Mouse (Mus musculus): ENCODE results near the gene Hyls1. TPM values are rescaled to one million over a fixed set of nuclear protein-coding genes. Genes with fewer than 3 reads are reported as not detected.

The Hyls1 gene
- polyA plus RNA-seq, 1 experiment from 2014 or later, result 32.3 TPM

DNA sequence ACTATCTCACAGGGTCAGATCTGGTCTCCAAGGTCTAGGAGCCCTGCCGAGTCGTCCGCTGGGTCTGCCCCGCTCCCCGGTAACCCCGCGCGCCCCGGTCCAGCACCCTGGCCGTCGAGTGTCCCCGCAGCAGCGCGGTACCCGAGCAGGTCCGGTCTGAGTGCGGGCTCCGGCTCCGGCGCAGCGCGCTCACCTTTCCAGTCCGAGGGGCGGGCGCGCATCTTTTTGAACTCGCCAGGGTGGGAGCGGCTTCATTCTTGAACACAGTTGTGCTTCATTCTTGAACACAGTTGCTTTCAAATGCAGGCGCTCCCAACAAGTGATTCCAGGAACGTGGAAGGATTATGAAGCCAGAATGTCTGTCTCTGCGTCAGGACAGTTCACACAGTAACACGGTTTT is 4.2 kb upstream of the Hyls1 start:
- ATAC-seq (replicated peaks; ENCODE audit: insufficient number of reproducible peaks, low FRiP score, low TSS enrichment, low read depth), result no peak
- H3K9ac ChIP-seq (replicated peaks; ENCODE audit: low read length), result no peak overlapping the region
- H3K36me3 ChIP-seq (replicated peaks; ENCODE audit: control insufficient read depth, insufficient read depth, low read depth, low read length), result no peaks in the 10 kb centered on the region
- H3K9me3 ChIP-seq (replicated peaks; ENCODE audit: control insufficient read depth, low read length), result no peaks in the 10 kb centered on the region
- DNase-seq (ENCODE audit: low spot score), result no peak
- H3K4me3 ChIP-seq (ENCODE audit: low read depth, low read length), result peak overlapping the region; percentile 28; the same call in 1 of the 2 replicates
- no peaks in the 10 kb centered on the region for H3K4me1 ChIP-seq (ENCODE audit: control insufficient read depth, insufficient read depth, low read length)
- H3K4me2 ChIP-seq (ENCODE audit: low read depth, low read length), result peak overlapping the region; percentile 55
- 3% methylated on average over 32 of the region's 32 CpGs for WGBS
- no peak overlapping the region for H3K27ac ChIP-seq (replicated peaks; ENCODE audit: low read depth, low read length)
- H3K27me3 ChIP-seq (ENCODE audit: control insufficient read depth, insufficient read depth, low read length), result 0 out of 2 replicates have a peak, but pooled peaks cover 5% of the 10 kb centered on the region

DNA sequence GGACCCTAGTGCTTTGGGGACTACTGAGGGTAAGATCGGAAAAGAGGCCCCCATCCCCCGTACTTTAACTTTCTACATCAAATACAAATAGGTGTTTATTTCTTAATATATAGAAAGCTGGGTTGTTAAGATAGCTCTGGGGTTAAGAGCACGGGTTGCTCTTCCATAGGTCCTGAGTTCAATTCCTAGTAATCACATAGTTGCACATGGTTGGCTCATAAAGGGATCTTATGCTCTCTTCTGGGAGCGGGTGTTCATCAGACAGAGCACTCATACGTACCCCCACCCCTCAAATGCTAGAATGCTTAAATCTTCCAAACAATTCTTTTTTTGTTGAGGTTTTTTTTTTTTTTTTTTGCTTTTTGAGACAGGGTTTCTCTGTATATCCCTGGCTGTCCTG is 465 bp upstream of the Hyls1 start:
- H3K4me1 ChIP-seq (ENCODE audit: control insufficient read depth, insufficient read depth, low read length), result no peaks in the 10 kb centered on the region
- DNase-seq (ENCODE audit: low spot score), result no peak
- WGBS, result 10% methylated on average over 5 of the region's 5 CpGs
- ATAC-seq (replicated peaks; ENCODE audit: insufficient number of reproducible peaks, low FRiP score, low TSS enrichment, low read depth), result no peak; the same call in 1 of the 2 replicates
- H3K4me2 ChIP-seq (ENCODE audit: low read depth, low read length), result peak overlapping the region; percentile 77
- H3K36me3 ChIP-seq (replicated peaks; ENCODE audit: control insufficient read depth, insufficient read depth, low read depth, low read length), result no peaks in the 10 kb centered on the region; the same call in none of the 2 replicates
- no peaks in the 10 kb centered on the region for H3K9me3 ChIP-seq (replicated peaks; ENCODE audit: control insufficient read depth, low read length)
- peak overlapping the region; percentile 75 for H3K4me3 ChIP-seq (ENCODE audit: low read depth, low read length)
- no peak overlapping the region for H3K27ac ChIP-seq (replicated peaks; ENCODE audit: low read depth, low read length)
- 0 out of 2 replicates have a peak, but pooled peaks cover 5% of the 10 kb centered on the region for H3K27me3 ChIP-seq (ENCODE audit: control insufficient read depth, insufficient read depth, low read length)
- H3K9ac ChIP-seq (replicated peaks; ENCODE audit: low read length), result peak overlapping the region; percentile 85

DNA sequence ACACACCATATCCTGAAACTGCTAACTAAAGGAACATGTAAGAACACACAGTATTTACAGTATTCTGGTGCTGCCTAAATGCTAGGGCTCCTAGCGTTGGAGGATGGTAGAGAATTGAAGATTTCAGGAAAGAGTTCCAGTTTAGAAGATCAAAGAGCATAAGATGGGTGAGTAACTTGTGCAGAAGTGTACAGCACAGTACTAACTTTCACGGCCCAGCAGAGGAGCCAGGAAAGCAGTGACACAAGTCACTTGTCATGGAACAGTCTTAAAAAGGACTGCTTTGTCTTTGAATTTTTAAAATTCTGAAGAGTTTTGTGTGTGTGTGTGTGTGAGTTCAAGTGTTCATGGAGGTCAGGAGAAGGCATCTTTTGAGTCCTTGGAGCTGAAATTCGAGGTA is 2.2 kb downstream of the Hyls1 start:
- Histone ChIP-seq H3K9me3 (replicated peaks; ENCODE audit: control insufficient read depth, low read length) (no peaks in the 10 kb centered on the region), H3K4me2 (ENCODE audit: low read depth, low read length) (no peak overlapping the region), H3K27me3 (ENCODE audit: control insufficient read depth, insufficient read depth, low read length) (no peaks in the 10 kb centered on the region), H3K36me3 (replicated peaks; ENCODE audit: control insufficient read depth, insufficient read depth, low read depth, low read length) (peaks cover 3% of the 10 kb centered on the region), H3K4me1 (ENCODE audit: control insufficient read depth, insufficient read depth, low read length) (no peaks in the 10 kb centered on the region), H3K9ac (replicated peaks; ENCODE audit: low read length) (no peak overlapping the region), H3K4me3 (ENCODE audit: low read depth, low read length) (no peak overlapping the region), H3K27ac (replicated peaks; ENCODE audit: low read depth, low read length) (no peak overlapping the region)
- ATAC-seq (replicated peaks; ENCODE audit: insufficient number of reproducible peaks, low FRiP score, low TSS enrichment, low read depth) (no peak), DNase-seq (ENCODE audit: low spot score) (no peak)
- WGBS, result 87% methylated on average over 3 of the region's 3 CpGs

DNA sequence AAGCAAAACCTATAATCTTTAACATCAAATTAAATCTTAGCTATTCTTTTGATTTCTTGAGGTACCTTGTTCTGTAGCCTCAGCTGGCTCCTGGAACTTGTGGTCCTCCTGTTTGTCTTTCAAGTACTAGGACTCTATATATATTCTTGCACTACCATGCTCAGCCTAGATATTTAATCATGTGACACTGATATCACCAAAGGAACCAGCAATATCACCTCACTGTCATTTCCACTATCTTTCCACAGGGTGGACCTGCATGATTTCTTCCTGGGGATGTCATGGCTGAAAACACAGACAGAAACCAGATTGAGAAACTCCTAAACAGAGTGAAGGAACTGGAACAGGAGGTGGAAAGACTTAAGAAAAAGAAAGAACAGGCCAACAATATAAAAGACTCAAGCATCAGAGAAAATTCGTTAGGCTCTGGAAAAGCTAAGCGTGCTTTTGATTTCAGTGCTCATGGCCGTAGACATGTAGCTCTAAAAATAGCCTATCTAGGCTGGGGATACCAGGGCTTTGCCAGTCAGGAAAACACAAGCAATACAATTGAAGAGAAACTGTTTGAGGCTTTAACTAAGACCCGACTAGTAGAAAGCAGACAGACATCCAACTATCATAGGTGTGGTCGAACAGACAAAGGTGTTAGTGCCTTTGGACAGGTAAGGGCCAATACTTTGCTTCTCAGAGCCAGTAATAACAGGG is 5.5 kb downstream of the Hyls1 start:
- 91% methylated on average over 5 of the region's 5 CpGs for WGBS
- Histone ChIP-seq H3K4me2 (ENCODE audit: low read depth, low read length) (no peak overlapping the region), H3K36me3 (replicated peaks; ENCODE audit: control insufficient read depth, insufficient read depth, low read depth, low read length) (peaks cover 3% of the 10 kb centered on the region), H3K9ac (replicated peaks; ENCODE audit: low read length) (no peak overlapping the region), H3K4me3 (ENCODE audit: low read depth, low read length) (no peak overlapping the region), H3K4me1 (ENCODE audit: control insufficient read depth, insufficient read depth, low read length) (no peaks in the 10 kb centered on the region), H3K9me3 (replicated peaks; ENCODE audit: control insufficient read depth, low read length) (no peaks in the 10 kb centered on the region), H3K27ac (replicated peaks; ENCODE audit: low read depth, low read length) (no peak overlapping the region), H3K27me3 (ENCODE audit: control insufficient read depth, insufficient read depth, low read length) (no peaks in the 10 kb centered on the region)
- no peak for ATAC-seq (replicated peaks; ENCODE audit: insufficient number of reproducible peaks, low FRiP score, low TSS enrichment, low read depth)
- no peak for DNase-seq (ENCODE audit: low spot score)

DNA sequence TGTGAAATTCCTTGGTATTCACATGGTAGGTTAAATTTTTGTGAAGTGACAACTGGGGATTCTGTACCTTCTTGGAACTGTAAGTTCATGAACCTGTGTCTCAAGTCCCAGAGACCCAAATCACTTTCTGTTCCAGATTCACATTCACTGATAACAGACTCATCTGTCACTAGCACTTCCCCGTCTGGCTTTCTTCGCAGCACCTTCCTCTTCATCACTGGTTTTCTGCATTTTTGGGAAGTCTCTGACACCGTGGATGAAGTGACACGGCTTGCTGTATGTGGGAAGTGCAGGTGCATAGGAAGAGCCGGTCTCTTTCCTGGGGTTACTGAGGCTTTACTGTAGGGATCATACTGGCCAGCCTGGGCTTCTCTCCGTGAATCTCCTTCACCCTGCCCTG is 8.6 kb downstream of the Hyls1 start:
- Histone ChIP-seq H3K4me3 (ENCODE audit: low read depth, low read length) (no peak overlapping the region), H3K9me3 (replicated peaks; ENCODE audit: control insufficient read depth, low read length) (no peaks in the 10 kb centered on the region), H3K27ac (replicated peaks; ENCODE audit: low read depth, low read length) (no peak overlapping the region), H3K4me2 (ENCODE audit: low read depth, low read length) (no peak overlapping the region), H3K4me1 (ENCODE audit: control insufficient read depth, insufficient read depth, low read length) (no peaks in the 10 kb centered on the region; the same call in 1 of the 2 replicates), H3K9ac (replicated peaks; ENCODE audit: low read length) (no peak overlapping the region), H3K36me3 (replicated peaks; ENCODE audit: control insufficient read depth, insufficient read depth, low read depth, low read length) (peaks cover 3% of the 10 kb centered on the region; the same call in 1 of the 2 replicates), H3K27me3 (ENCODE audit: control insufficient read depth, insufficient read depth, low read length) (no peaks in the 10 kb centered on the region)
- WGBS, result 88% methylated on average over 6 of the region's 6 CpGs
- no peak for ATAC-seq (replicated peaks; ENCODE audit: insufficient number of reproducible peaks, low FRiP score, low TSS enrichment, low read depth)
- DNase-seq (ENCODE audit: low spot score), result no peak

DNA sequence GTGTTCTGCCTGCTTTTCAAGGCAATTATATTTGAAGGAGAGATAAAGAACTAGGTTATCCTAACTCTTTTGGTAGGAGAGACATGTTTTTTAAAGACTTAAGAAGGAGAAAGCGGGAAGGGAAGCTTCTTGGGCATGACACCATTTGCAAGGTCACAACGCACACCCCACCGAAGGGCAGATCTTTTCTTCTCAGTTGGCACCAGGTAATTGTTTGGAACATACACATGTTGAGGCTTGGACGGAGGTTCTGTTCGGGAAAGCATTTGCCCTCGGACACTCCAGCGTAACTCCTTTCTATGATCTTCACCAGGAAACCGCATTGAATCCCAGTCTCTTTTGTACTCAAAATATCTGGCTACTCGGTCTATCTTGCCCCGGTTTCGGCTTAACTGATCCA is 9.1 kb downstream of the Hyls1 start:
- no peak overlapping the region for H3K4me2 ChIP-seq (ENCODE audit: low read depth, low read length)
- no peaks in the 10 kb centered on the region; the same call in 1 of the 2 replicates for H3K4me1 ChIP-seq (ENCODE audit: control insufficient read depth, insufficient read depth, low read length)
- no peak overlapping the region for H3K27ac ChIP-seq (replicated peaks; ENCODE audit: low read depth, low read length)
- ATAC-seq (replicated peaks; ENCODE audit: insufficient number of reproducible peaks, low FRiP score, low TSS enrichment, low read depth) (no peak), DNase-seq (ENCODE audit: low spot score) (no peak)
- H3K9ac ChIP-seq (replicated peaks; ENCODE audit: low read length), result no peak overlapping the region
- no peak overlapping the region for H3K4me3 ChIP-seq (ENCODE audit: low read depth, low read length)
- peaks cover 3% of the 10 kb centered on the region; the same call in 1 of the 2 replicates for H3K36me3 ChIP-seq (replicated peaks; ENCODE audit: control insufficient read depth, insufficient read depth, low read depth, low read length)
- H3K27me3 ChIP-seq (ENCODE audit: control insufficient read depth, insufficient read depth, low read length), result no peaks in the 10 kb centered on the region
- 95% methylated on average over 11 of the region's 11 CpGs for WGBS
- no peaks in the 10 kb centered on the region for H3K9me3 ChIP-seq (replicated peaks; ENCODE audit: control insufficient read depth, low read length)

DNA sequence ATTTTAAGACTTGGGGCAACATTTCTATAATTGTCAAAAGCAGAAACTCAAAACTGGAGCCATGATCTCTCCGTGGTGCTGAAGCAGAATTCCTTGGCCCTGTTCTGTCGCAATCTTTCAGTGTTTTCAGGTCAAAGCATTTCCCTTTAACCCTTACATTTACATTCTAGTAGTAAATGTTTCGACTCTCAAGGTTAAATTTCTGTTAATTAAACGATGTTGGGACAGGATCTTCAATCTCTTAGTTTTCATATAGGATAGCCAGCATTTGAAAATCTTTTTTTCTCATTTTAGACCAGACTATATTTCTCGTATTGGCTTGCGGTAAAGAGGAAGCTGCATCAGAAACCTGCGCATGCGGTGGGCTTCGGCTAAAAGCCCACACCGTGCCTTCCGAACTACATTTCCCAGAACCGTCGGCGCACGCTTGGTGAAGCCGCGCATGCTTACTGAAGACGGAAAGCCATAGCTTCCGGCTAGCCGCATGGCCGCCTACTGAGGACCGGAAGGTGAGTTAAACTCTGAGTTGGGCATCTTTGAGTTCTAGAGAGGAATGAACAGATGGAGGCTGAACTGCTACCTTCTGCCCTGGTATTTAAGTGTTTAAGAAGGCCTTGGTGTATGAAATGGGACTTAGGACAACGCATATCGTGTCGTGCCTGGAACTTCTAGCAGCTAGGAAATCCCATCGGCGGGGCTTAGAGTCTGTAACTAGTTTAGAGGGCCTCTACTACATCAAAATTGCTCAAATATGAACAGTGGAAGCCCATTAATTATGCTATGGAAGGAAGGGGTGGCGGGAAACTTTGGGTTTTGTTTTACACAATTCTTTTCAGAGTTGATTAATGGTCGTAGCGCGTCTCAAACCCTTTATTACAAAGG is 10.9 kb downstream of the Hyls1 start:
- no peaks in the 10 kb centered on the region for H3K27me3 ChIP-seq (ENCODE audit: control insufficient read depth, insufficient read depth, low read length)
- H3K4me3 ChIP-seq (ENCODE audit: low read depth, low read length), result peak overlapping the region; percentile 68
- no peaks in the 10 kb centered on the region; the same call in 1 of the 2 replicates for H3K4me1 ChIP-seq (ENCODE audit: control insufficient read depth, insufficient read depth, low read length)
- ATAC-seq (replicated peaks; ENCODE audit: insufficient number of reproducible peaks, low FRiP score, low TSS enrichment, low read depth) (peak; percentile 90), DNase-seq (ENCODE audit: low spot score) (peak; percentile 98)
- H3K27ac ChIP-seq (replicated peaks; ENCODE audit: low read depth, low read length), result no peak overlapping the region; the same call in 1 of the 2 replicates
- no peaks in the 10 kb centered on the region for H3K9me3 ChIP-seq (replicated peaks; ENCODE audit: control insufficient read depth, low read length)
- WGBS, result 2% methylated on average over 31 of the region's 31 CpGs
- H3K4me2 ChIP-seq (ENCODE audit: low read depth, low read length), result peak overlapping the region; percentile 96
- H3K36me3 ChIP-seq (replicated peaks; ENCODE audit: control insufficient read depth, insufficient read depth, low read depth, low read length), result no peaks in the 10 kb centered on the region
- H3K9ac ChIP-seq (replicated peaks; ENCODE audit: low read length), result peak overlapping the region; percentile 82
